Mouse (Mus musculus) cerebellum, adult 9-11 months (tissue): ENCODE results near the gene Metrnl.
"Not testable (repeated sequence)": the region's sequence is repeated elsewhere in the genome, so short reads cannot be mapped to it uniquely, and the experiment has no call there.

ENCODE experiments used
- DNase-seq: peaks from one replicate; pipeline ENCODE4 v3.0.0; 2022

Metrnl gene

DNA sequence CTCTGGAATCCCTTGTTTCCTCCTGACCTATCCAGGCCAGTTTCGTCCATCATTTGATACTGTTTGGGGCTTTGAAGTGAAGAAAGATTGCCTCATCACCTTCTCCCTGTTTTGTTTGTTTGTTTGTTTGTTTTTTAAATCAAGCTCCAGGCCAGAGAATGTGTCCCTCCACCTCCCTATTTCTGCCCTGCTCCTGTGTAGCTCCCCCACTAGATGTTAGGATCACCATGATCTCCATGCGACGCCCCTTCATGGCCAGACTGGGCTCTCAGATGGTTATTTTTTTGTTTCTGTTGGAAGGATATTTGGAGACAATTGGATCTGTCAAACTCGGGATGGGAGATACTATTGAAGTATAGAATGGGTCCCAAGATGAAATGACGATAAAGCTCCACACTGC, at the start of gene Metrnl:
Metrnl (plus strand) TSS at position 301 of the 400 bp plus-strand sequence.
- DNase-seq = no peak

DNA sequence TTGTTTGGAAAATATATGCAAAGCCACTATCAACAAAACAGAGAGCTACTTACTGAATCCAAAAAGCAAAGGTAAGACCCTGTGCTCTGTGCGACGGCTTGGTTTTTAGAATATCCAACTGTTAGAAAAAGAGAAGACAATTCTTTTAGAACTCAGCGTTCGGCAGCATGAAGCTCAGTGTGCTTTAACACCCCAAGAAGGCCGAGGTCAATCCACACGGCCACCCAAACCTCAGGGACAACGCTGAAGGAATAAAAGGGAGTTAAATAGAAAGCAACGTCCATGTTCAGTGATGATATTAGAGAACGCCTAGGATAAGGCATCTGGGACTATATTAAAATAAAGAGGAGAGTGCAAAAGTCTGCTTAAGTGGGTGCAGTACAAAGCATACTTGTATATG, 49.8 kb upstream of the Metrnl start:
- DNase-seq = no peak

DNA sequence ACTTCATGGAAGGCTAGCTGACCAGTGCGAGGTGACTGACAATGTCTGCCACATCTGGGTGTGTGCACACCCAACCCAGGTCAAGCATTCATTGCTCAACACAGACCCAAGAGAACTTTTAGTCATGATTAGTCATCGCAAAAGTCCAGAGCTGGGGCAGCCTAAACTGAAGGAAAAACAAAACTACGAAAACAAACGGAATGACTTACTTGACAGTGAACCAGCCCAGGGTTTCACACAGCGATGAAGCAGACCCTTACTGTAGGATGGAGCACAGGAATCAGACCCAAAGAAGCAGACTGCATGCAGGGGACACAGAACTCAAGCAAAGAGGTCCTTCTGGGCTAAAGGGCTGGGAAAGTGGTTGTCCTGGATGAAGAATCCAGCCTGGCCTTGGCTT, 49.4 kb upstream of the Metrnl start:
- DNase-seq = no peak

DNA sequence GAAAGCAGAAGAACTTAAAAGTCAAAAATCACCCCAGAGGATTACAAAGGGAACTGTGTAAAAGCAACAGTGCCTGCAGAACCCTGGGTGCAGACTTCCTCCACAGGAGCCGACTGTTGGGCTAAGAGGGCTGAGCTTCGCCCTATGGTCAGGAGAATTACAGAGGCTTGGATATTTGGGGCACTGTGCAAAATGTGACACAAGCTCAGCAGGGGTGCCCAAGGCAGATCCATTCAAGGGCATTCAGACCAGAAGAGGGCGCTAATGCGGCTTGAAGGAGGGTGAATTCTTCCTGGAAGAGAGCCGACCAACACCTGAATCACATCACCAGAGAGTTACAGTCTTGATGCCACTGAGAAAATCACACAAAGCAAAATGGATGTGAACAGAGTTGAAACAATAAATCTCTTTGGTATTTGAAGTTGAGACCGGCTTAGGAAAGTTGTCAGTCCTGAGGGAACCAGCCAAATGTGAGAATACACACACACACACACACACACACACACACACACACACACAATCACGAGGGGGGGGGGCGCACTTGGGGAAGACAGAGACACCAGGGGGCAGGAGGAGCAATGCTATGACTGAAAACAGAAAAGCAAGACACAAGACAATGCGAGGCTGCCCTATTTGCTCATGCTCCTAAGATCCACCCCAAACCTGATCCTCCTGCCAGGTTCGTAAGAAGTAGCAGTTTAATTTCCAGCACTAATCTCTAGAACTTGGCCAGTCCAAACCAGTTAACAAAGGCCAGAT, 48.6 kb upstream of the Metrnl start:
- DNase-seq = peak; percentile 47

DNA sequence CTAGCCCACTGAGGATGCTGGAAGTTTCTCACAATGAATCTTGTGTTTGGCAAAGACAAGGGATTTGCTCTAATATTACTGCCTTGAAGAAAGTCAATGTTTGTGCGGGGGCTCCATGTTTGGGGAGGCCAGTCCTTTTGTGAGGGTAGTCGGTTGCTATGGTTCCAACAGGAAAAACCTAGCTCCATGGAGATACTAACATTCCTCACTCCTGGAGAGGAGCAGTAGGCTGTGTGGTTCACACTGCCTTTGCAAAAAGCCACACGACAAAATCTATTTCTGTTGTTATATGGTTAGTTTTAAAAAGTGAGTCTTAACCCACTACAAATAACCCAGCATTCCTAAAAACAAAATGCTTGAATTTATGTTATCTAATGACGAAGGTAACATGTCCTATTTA, 47.7 kb upstream of the Metrnl start:
- DNase-seq = no peak

DNA sequence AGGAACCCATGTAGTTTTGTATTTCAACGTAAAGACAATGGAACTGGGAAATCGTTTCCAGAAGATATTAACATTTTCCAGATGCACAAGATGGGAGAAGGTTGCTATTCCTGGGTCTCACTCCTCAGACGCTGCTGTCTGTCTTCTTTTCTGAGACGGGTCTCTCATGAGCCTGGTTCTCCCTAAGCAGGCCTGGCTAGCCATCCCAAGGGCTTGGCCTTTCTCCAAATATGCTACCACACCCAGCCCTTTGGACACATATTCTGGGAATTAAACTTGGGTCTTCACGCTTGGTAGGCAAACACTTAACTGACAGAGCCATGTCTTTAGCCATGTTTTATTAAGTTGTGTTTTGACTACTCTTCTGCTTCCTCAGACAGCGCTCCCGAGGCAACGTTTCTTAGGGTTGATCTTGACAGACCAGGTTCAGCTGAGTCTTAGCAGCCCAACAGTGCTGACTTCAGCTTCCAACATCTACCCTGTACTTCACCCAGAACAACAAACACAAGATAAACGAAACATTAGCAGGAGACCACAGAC, 46.9 kb upstream of the Metrnl start:
- no peak for DNase-seq

DNA sequence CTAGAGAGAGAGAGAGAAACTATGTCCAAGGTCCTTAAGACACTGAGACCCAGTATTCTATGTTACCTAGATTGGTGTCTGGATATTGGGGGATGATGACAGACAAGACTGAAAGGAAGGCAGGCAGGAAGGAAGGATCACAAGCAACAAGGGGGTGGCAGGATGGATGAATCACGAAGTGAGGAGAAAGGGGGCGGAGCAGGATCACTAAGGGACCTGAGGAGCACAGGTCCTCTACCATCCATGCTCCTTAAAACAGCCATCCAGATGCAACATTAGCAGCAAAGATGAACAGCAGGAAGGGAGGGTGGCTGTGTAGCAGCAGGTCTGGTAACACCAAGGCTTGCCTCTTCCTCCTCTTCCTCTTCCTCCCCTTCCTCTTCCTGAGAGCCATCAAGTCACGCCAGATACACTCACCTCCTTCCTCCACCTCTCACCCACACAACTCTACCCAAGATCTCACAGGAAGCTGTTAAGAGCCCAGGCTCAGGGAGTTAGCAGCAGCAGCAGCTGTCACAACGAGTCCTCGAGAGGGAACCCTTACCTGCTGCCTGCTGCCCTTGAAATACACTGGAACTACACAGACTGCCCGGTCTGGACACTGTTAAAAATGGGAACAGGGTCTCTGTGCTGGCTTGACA, 46.1 kb upstream of the Metrnl start:
- no peak for DNase-seq

DNA sequence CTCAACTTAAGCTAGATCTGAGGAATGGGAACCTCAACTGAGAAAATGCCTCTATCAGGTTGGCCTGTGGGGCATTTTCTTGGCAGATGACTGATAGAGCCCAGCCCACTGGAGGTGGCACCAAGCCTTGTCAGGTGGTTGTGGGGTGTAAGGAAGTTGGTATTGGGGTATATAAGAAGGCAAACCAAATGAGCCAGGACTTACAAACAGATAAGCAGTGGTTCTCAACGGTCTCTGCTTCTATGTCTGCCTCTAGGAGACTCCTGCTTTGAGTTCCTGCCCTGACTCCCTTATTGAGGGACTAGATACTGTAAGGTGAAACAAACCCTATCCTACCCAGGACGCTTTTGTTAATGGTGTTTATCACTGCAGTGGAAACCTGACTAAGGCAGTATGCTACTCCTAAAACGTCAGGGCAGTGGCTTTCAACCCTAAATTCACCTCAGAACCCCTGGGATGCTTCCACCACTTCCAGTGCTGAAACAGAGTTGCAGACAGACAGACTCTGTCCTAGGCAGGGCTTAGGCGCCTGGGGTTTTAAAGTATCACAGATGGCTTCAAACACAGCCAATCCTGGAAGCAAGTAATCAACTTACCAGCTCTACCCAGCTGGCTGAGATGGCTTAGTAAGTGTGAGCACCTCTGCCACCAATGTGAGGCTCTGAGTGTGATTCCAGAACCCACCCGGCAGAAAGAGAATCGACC, 45.4 kb upstream of the Metrnl start:
- DNase-seq = no peak

DNA sequence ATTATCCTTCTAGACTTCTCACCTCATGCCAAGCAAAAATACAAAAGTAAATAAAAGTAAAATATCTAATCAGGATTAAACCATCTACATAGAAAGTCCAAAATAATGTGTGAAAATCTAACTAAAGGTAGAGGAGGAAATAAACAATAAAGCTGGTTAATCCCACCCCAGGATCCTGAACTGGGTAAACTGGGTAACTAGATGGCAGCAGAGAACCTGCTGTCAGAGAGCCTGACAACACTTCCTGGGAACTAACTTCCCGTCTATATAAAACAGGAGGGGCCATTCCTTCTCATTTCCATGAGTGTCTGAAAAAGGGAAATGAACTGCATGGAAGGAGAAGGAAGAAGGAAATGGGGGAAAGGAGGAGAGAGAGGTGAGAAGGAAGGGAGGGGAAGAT, 43.2 kb upstream of the Metrnl start:
- DNase-seq = no peak

DNA sequence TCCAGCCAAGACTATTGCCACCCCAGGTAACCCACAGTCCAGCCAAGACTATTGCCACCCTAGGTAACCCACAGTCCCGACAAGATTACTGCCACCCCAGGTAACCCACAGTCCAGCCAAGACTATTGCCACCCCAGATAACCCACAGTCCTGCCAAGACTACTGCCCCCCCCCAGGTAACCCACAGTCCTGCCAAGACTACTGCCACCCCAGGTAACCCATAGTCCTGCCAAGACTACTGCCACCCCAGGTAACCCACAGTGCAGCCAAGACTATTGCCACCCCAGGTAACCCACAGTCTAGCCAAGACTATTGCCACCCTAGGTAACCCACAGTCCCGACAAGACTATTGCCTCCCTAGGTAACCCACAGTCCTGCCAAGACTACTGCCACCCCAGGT, 40.7 kb upstream of the Metrnl start:
- DNase-seq = not testable (repeated sequence)

DNA sequence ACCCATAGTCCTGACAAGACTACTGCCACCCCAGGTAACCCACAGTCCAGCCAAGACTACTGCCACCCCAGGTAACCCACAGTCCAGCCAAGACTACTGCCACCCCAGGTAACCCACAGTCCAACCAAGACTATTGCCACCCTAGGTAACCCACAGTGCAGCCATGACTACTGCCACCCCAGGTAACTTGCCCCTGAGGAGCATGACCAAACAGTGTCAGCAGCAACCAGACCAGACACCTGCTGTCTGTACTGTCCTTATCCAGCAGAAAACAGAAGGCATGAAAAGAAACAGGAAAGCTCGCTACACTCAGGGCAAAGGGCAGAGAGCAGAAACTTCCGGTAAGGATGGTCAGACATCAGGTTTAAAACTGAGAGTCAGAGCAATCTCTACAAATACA, 40.2 kb upstream of the Metrnl start:
- no peak for DNase-seq

DNA sequence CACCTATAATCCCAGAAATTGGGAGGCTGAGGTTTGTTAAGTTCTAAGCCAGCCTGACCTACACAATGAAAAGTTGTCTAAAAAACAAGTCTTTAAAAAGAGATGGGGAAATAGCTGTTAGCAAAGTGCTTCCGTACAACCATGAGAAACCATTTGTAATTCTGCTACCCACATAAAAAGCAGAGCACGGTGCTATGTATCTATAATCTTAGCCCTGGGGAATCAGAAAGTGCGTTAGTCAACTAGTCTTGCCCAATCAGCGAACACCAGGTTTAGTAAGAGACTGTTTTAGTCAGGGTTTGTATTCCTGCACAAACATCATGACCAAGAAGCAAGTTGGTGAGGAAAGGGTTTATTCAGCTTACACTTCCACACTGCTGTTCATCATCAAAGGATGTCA, 33.8 kb upstream of the Metrnl start:
- no peak for DNase-seq

DNA sequence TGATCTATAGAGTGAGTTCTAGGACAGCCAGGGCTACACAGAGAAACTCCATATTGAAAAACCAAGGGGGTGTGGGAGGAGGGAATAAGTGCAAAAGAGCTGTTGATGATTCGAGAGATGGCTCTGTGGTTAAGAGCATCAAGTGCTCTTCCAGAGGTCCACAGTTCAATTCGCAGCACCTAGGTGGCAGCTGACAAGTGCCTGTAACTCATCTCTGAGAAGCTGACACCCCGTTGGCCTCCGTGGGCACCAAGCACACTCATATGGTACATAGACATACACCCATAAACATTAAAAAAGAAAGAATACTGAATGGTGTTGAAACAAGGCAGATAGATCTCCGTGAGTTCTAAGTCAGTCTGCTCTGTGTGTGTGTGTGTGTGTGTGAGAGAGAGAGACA, 32.6 kb upstream of the Metrnl start:
- no peak for DNase-seq

DNA sequence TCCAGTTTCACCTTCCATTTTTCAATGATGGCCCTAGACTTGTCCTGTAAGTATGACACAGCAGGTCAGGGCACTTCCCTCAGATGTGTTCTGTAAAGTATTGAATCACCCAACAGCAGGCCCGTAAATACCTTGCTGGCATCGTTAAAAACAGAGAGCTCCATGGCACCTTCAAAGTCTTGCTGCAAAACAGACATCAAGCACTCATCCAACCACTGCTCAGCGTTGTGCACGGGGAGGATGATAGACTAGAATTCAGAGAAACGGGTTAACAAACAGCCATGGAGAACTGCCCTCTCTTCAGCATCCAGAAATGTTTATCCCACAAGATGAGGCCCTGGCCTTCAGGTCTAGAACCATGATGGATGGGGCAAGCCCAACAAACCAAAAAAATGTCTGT, 30.4 kb upstream of the Metrnl start:
- DNase-seq = no peak

DNA sequence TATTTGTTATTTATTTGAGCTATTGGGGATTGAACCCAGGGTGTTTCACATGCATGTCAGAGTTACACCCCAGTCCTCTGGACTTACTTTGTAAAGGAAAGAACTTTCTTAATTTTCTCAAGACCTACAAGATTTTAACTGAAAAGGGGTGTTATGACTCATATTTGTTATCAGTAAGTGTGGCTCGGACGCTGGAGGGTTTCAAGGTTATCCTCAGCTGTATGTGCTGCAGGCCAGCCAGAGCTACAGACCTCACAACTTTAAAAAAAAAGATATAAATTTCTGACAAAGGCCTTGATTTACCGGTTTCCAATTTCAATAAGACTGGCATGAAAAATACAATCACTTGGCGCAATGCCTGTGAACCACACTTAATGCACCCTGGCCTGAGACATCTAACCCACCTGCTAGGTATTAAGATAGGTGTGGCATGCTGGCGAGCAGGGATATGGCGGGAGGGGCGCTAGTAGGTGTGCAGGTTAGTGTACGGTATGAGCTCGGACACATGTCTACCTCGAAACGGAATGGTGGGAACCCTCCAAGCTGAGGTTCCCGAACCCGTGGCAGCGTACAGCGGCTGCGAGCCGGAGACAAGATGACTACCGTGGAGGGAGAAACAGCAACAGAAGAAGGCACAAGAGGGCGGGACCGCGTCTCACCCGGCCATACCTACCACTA, 28.9 kb upstream of the Metrnl start:
- DNase-seq = no peak

DNA sequence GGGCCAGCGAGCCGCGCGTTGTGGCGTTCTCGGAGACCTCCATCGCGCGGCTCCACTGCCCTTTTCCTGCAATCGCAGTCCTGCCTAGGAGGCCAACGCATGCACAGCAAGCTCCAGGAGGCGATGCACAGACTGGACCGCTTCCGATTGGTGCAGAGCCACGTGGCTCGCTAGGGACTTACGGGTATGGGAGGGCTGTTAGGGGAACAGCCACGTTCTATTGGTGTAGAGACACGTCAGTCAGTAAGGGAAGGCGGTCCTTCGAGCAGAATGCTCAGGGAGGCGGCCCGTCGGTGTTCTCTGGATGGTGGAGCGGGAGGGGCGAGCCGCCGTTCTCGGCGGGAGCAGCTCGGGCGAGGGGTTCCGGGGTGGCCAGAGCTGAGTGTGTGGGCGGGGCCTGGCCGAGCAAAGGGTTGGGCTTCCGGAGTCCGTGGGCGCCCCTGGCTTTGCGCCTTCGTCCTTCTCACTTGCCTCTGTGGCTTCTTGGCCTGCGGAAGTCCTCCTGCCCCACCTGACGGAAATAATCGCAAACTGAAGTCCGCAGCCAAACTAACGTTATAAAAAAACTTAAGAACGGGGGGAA, 28.3 kb upstream of the Metrnl start, which contains the start of gene B3gntl1:
B3gntl1 (minus strand) TSS at position 164 of the 583 bp plus-strand sequence.
- DNase-seq = peak; percentile 99

DNA sequence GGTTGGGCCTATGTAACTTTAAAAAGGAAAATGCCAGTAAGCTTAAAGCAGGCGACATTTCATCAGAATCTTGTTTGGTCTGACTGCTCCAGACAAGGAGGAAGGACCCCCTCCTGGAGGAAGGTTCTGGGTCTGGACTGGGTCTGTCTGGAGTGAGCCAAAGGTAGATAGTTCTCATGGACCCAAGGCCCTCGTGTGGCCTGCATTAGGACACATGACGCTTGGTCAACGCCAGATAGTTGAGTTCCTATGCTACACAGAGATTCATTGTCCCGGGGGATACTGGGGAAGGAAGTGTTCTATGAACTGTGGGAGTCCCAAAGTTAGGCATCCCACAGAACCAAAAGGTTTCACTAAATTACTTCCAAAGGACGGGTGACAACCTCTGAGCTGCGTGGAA, 27.7 kb upstream of the Metrnl start:
- DNase-seq = no peak

DNA sequence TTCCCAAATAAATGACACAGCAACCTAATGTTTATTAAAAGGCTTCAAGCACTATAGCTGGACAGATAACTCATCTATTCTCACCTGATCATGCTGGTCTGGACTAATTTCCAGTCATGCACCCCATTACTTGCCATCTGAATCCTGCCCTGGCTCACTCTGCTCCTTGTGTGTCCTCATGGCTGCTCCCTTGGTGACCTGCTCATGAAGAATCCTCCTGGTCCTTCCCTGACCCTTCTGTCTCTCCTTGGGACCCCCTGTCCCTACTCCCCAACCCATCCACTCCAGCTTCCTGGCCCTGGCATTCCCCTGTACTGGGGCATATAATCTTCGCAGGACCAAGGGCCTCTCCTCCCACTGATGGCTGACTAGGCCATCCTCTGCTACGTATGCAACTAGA, 24.5 kb upstream of the Metrnl start:
- no peak for DNase-seq

DNA sequence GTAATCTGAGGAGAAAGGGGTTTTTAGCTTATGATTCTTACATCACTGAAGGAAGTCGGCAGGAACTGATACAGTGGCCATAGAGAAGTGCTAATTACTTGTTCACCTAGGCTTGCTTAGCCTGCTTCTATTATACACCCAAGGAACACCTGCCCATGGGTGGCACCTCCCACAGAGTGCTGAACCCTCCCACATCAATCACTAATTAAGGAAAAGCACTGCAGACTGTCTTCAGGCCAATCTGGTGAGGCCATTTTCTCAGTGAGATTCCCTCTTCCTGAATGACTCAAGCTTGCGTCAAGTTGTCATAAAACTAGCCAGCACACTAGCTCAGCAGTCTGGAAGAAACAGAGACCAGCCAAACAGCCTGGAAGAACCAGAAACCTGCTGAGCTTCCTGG, 21.8 kb upstream of the Metrnl start:
- DNase-seq = no peak

DNA sequence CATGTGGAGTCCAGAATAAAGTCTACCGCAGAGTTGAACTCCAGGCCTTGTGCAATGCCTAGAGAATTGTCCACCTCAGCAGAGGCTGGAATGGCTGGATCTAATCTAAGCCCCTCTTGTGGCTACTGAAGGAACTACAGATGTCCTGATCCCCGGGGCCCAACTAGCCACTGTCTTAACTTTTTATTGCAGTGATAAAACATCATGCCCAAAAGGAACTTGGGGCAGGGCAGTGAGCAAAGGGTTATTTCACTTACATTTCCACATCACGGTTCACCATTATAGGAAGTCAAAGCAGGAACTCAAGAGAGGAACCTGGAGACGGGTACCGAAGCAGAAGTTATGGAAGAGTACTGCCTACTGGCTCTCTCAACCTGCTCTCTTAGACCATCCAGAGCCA, 20.6 kb upstream of the Metrnl start:
- no peak for DNase-seq

DNA sequence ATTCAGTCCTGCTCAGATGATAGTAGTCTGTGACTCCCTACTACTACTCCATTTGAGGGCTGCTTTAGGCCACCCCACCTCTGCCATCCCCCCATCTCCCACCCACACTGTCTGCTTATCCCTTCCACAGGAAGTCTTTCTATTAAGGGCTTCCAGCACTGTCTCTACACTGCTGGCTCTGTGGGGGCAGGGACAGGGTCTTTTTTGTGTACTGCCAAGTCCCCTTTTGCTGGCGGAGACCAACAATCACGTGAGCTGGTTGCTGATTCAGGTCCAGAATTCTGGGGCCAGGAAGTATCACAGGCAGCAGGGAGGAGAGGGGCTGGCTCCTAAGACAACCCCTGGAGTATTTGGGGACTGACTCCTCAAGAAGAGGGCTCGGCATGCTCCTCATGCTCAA, 18.1 kb upstream of the Metrnl start:
- no peak for DNase-seq

DNA sequence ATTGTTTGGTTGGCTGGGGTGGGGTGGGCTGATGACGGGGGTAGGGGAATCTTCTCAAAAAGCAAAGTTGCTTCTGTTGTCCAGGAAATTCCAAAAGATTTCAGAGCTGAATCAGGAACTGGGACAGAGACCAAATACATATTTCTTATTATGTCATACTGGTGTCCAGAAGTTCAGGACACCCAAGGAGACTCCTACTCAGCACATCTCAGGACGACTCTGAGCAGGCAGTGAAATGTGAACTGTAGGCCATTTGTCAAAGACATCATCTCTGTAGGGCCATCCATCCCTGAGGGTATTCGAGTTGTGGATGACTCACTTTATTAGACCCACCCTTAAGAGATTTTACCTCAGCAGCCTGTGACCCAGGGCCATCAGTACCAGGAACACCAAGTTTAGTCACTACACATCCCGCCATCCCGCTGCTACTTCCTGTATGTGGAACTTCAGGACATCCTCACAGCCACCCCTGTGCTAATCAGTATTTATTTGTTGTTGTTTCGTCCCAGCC, 15.8 kb upstream of the Metrnl start:
- no peak for DNase-seq

DNA sequence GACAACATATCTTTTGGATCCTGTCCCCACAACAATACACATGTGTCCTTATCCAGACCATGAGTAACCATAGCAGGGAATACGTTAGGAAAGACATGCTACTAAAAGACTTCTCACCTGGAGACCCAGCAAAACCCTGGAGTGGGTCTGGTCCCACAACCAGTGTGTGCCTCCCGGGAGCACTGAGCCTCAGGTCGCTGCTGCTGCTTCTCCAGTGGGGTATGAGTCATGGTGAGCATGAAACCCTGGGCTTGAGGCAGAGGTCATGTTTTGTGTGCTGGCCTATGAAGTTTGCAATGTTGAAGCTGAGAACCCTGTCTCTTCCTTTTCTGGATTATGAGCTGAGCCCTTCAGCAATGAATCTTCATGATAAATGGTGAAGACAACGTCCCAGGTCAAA, 15.3 kb upstream of the Metrnl start:
- DNase-seq = no peak
